Mouse (Mus musculus): ENCODE measurements at regions not wholly inside any gene's neighbourhood (a gene's known extent, or its start where the extent isn't known, plus 50 kb on each side); places are given as distances from the start of the nearest gene placed in this dataset.

DNA sequence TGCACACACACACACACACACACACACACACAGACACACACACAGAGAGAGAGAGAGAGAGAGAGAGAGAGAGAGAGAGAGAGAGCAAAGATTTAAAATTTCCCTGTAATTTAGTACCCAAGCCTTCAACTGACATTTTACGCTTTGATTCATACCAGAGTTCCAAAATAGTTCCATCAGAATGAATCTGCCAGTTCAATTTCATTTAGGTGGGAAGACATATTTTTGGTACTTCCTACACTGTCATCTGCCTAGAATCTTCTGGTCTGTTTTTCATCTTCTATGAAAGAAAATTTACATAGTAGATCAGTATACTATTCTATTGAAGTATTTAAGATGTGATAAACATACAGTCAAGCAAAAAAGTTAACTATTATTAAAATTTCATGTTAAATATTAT lies 1177.4 kb downstream of the Zpld1 start:
- TF ChIP-seq GATA1 (IDR thresholded peaks at IDR 0.05; ENCODE audit: low read length), result no peak

DNA sequence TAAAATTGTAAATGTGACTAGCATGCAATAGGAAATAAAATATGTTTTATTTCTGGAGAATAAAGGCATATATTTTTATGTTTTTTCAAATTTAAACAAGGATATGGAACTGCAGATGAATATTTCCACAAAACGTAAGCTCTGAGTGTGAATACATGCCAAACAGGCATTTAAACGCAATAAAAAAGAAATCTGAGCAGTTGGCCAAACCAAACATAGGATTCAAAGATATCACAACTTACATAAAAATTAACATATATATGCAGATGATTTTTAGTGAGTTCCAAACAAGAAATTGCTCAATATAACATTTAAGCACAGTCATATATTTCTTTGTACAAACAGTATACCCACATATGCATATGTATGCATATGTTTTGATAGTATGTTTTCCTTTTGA lies 1199.1 kb downstream of the Zpld1 start:
- no peak for TF ChIP-seq GATA1 (IDR thresholded peaks at IDR 0.05; ENCODE audit: low read length)

DNA sequence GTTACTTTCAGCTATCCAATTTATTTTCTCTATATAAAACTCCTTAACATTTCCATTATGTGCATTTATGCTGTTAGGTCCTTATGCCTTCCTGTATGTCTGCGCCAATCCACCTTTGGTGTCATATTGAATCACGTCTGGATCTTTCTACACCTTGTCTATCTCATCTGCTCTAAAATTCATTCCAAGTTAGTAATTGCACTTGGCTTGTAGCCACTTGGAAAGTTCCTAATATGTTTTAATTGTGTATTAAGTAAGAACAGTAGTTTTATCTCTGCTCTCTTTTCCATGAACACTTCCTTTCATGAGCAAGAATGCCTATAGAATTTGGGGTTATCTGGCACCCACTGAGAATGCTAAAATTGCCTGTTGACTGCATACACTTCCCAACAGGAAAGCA lies 1205.6 kb downstream of the Zpld1 start:
- no peak for TF ChIP-seq GATA1 (IDR thresholded peaks at IDR 0.05; ENCODE audit: low read length)

DNA sequence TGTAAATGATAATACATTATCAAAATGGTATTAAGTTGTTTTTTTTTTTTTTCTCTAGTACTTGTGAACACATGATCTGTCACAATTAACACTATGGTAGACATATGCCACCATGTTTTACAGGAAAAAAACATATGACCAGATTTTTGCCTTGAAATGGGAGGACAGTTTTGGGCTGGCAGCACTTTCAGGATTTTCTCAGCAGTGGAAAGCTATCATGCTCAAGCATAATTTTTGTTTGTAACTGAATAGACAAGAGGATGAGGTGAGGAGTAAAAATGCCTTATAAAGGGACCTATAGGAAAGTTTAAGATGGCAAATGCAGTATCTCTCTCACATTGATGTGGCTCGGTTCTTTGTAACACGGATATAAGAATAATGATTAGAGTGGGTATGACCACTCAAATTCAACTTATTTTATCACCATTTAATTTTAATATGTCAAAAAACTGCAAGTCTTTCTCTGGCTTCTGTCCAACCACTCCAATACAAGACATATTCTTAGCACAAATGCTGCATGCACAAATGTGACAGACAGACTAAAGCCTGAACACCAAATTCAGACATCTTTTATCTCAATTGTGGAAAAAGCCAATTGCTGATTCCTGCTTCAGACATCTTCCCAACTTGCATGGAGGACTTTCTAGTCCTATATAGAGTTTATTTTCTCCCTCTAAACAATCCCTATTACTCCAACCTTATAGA lies 1206.6 kb downstream of the Zpld1 start:
- no peak for TF ChIP-seq GATA1 (IDR thresholded peaks at IDR 0.05; ENCODE audit: low read length)

DNA sequence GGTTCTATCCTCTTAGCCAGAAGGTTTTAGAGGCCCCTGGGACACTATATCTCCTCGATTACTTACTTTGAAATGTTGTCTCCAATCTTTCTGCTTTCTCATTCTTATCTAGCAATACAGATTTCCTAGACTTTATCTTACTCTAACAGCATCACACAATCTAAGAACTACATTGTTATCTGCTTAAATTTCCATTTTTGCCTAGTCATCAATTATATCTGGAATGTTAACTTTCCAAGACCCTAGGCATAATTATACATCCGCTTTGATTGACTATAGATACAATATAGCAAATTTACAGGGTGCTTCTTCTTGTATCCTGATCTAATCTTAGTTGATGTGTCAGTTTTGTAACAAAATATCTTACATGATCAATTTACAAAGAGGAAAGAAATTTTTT lies 1217.3 kb downstream of the Zpld1 start:
- TF ChIP-seq GATA1 (IDR thresholded peaks at IDR 0.05; ENCODE audit: low read length), result no peak

DNA sequence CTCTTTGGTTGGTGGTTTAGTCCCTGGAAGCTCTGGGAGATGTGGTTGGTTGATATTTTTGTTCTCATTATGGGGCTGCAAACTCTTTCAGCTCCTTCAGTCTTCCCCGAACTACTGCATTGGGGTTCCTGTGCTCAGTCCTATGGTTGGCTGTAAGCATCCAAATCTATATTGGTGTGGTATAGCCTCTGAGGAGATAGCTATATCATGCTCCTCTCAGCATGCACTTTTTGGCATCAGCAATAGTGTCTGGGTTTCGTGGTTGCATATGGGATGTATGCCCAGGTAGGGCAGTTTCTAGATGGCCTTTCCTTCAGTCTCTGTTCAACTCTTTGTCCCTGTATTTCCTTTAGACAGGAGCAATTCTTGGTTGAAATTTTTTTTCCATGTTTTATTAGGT lies 1250.0 kb downstream of the Zpld1 start:
- no peak for TF ChIP-seq GATA1 (IDR thresholded peaks at IDR 0.05; ENCODE audit: low read length)

DNA sequence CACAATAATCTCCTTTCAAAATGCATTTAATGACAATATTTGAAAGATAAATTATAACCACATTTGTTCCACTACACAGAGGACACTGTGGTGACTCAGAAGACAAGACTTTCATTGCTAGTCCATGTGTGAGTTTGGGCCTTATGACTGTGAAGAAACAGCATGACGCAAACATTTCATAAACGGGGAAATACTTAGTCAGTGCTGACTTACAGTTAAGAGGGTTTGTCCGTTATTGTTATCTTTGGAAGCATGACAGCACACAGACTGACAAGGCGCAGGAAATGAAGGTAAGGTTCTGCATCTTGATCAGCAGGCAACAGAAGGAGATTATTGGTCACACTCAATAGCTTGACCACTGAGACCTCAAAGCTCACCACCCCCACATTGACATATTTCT lies 1255.8 kb downstream of the Zpld1 start:
- TF ChIP-seq GATA1 (IDR thresholded peaks at IDR 0.05; ENCODE audit: low read length), result peak; percentile 83

DNA sequence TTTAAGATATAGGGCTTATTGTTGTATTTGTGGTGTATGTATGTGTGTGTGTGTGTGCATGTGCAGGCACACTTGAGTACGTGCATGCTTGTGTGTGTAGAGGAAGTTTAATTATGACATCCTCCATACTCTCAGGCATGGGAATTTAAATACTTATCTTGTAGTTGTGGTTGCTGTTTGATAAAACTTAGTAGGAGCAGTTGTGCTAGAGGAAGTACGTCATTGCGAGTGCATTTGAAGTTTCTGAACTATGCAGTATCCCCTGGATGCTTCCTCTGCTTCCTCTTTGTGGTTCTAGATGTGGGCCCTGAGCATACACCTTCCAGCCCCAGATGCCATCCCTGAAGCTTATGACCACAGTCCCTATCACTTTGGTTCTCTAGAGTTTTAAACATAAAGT lies 1281.5 kb downstream of the Zpld1 start:
- TF ChIP-seq GATA1 (IDR thresholded peaks at IDR 0.05; ENCODE audit: low read length), result no peak

DNA sequence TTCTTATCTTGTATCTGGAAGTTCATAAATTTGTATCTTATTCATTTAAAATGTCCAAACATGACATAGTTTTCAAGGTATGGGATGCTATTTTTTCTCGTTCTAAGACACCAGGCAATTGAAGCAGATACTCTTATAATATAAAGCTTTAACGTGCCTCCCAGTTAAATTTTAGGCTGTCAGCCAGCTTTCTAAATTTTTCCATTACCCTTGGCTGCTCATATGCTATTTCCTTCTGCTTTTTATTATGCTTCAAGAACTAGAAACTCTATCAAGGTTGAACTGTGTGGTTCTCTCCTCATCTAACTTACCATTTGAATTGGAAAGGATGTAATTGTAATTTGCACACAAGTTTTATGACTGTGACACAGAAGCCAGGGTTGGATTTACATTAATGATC lies 1324.1 kb downstream of the Zpld1 start:
- no peak for TF ChIP-seq GATA1 (IDR thresholded peaks at IDR 0.05; ENCODE audit: low read length)

DNA sequence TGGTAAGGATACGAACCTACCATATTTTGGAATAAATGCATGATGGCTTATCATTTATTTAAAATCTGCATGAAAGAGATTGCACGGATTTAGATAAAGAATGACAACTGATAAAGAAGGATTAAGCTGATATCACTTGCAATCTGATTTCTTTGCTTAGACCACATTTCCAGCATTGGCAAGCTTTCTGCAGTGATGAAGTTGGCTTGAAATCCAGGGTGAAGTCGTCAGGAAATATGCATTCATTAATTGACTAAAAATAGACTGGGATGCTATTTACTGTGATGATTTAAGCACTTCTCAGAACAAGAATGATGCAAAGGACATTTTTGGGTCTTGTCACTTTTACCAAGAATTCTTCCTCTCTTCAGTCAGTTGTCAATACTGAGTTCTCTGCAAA lies 1341.1 kb downstream of the Zpld1 start:
- TF ChIP-seq GATA1 (IDR thresholded peaks at IDR 0.05; ENCODE audit: low read length), result no peak

DNA sequence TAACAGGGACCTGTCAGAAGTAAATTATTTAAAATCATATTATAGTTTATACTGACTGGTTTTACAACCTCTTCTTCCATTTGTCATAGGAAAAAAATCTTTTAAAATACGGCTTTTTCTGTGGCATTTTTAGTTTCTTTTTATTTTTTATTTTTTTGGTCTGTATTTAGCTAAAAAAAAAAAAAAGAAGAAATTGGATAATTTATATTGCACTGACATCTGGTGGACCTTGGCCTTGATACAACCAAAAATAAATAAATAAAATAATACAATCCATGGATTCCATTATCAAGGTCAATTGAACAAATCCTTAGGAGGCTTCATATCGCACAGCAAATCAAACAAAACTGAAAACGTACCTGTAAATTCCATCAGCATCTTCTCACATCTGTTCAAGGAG lies 1352.5 kb downstream of the Zpld1 start:
- TF ChIP-seq GATA1 (IDR thresholded peaks at IDR 0.05; ENCODE audit: low read length), result no peak

DNA sequence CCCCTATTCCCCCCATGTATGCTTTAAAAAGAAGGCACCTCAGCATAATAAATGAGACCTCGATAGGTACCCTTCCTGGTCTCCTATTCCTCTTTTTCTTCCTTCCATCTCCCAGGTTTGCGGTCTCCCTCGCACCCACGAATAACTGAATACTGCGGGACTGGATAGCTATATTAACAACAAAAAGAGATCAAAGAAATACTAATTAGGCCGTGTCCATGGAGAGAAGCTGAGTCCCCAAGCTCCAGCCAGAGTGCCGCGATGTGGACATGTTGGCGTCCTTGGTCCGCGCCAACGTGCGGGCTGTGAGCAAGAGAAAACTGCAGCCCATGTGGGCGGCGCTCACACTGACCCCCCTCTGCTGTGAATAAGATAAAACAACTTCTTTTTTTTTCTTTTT lies 1382.0 kb downstream of the Zpld1 start:
- no peak for TF ChIP-seq GATA1 (IDR thresholded peaks at IDR 0.05; ENCODE audit: low read length)

DNA sequence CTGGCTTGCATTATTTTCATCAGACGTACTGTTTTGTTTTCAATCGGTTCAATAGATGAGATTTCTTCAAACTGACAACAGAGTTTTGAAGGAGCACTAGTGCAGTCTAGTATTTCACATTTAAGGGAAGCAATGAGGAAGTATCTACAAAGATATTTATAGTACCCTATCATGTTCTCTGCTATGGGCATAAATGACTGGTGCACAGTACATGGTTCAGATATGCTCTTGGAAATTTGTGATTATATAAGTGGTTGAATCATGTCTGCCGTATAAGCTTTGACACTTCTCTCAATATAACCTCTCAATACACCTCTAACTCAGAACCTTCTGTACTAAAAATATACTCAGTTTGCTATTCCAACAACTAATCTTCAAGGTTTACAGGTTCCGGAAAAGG lies 1390.7 kb downstream of the Zpld1 start:
- no peak for TF ChIP-seq GATA1 (IDR thresholded peaks at IDR 0.05; ENCODE audit: low read length)

DNA sequence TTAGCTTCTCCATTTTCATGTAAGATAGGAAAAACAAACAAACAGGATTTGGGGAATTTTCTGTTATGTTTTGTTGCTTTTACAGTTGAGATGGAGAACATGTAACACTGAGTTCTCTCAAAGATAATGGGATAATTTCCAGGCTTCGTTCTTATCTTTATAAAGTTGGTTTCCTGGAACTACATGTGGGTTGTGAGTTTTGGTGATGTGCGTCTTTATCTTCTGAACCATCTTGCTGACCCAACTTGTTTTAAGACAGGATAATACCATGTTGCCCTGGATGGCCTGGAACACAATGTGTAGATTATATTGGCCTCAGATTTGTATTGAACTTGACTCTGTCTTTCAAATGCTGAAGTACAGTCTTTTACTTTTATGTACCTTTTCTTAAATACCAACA lies 1394.0 kb downstream of the Zpld1 start:
- TF ChIP-seq GATA1 (IDR thresholded peaks at IDR 0.05; ENCODE audit: low read length), result peak; percentile 59

DNA sequence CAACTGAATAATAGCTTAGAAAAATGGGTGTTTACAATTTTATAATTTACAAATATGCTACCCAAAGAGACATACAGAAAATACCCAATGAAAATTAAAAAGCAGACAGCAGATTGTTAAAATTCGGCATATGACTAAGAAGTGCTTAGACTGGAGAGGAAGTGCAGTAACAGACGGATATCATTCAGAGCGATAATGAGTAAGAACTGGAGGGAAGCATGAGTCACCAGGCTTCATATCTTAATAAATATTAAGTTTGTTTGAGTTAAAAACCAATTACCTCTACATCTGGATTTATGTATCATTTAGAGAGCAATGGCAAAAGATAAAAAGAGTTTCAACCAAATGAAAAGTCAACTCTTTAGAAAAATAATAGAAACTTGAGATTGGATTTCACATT lies 1413.5 kb upstream of the Alcam start:
- TF ChIP-seq GATA1 (IDR thresholded peaks at IDR 0.05; ENCODE audit: low read length), result no peak

DNA sequence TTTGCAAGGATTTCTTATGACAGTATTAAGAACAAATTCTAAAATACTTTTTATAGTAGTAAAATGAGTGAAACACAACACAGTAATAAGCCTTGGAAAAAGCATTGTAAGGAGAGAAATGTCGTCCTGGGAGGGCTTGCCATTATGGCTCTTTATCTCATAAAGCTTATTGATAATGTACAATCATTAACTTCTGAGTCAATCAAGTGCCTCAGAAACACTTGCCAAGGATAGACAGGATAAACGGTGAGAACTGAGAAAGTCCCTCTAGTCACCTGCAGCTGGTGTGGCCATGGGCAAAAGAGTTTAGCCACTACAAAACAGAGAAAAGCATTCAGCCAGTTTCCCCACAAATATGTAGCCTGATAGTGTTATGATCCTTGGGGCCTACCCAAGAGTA lies 1386.8 kb upstream of the Alcam start:
- TF ChIP-seq GATA1 (IDR thresholded peaks at IDR 0.05; ENCODE audit: low read length), result no peak

Measured in G1E-ER4 (cell line).